Mouse (Mus musculus) liver, postnatal 0 days (tissue): ENCODE data around the gene Sec62.

ENCODE experiments used
- CTCF ChIP-seq: sonication (generic); IDR thresholded peaks from 2 replicates; pipeline ENCODE4 v1.5.1; 2016; ENCODE audit warnings: antibody characterized with exemption, low read depth
- EP300 ChIP-seq: IDR thresholded peaks from 2 replicates; pipeline ENCODE4 v1.6.1; 2016; ENCODE audit warnings: antibody characterized with exemption, low read depth, mild to moderate bottlenecking

DNA sequence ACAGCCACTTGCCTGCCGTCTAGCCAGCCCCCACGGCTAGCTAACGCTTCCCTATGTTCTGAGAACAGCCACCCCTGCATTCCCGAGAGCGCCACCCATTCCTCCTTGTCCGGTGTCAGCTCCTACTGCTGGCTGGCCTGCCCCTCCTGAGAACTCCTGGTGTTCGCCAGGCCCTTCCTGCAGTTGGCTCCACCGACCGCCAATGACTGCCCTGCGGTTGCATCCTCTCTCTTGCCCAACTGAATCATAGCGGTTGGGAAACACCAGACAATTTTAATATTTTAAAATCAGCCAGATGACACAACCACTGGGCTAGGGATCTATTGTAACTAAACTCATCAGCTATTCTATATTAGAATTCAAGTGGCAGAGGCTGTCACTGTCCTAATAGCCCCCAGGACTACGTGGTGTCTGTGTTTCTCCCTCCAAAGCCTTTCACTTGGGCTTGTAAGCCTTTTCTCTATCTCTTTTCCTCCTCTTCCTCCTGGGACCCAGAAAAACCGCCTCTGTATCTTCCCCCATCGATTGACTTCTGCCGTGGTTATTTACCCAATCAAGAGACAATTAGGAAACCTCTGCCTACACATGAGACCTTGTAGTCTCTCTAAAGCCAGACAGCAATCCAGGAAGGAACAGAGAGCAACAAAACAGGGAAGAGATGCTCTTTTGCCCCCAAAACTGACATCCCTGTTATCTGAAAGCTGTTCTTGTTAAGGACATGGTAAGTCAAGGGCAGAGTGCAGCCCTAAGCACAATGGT is 39.4 kb downstream of the Sec62 start:
- TF ChIP-seq CTCF (no peak), EP300 (no peak)
